14 mouse cellular contexts compared by ENCODE assay signal in genomic region chr12:26646141-26646540, GRCm38 (mm10).
A peak's percentile ranks its signal among the peaks of the same experiment; 100 is the strongest.
DNase-seq lines count a peak whose midpoint lies in the region; ATAC-seq lines count a peak whose summit lies in the region.
"Had no signal": no experiment of that assay in that cellular context is flagged by ENCODE, and none has a peak within 500 bp of the region (broad histone marks: within the 10 kb centered on the region; RNA-seq: fewer than 3 reads in every experiment).

No protein-coding gene starts in this region.

- H3K9me3 ChIP-seq in hindbrain, embryonic 14.5 days (ENCODE audit: control insufficient read depth, low read length): no peaks in the 10 kb centered on the region
- H3K9me3 ChIP-seq: liver, embryonic 12.5 days; midbrain, embryonic 12.5 days had no signal

- no peaks in the 10 kb centered on the region for H3K36me3 ChIP-seq in hindbrain, embryonic 14.5 days (replicated peaks; ENCODE audit: control insufficient read depth, insufficient read depth)
- H3K36me3 ChIP-seq: liver, embryonic 12.5 days; midbrain, embryonic 12.5 days had no signal

- H3K4me3 ChIP-seq in hindbrain, embryonic 14.5 days (replicated peaks; ENCODE audit: low read length): no peak overlapping the region
- H3K4me3 ChIP-seq: erythroblast, embryonic 14.5 days; liver, embryonic 12.5 days; midbrain, embryonic 12.5 days had no signal

- no peaks in the 10 kb centered on the region for H3K27me3 ChIP-seq in hindbrain, embryonic 14.5 days (ENCODE audit: control insufficient read depth, insufficient read depth, low read length)
- H3K27me3 ChIP-seq: liver, embryonic 12.5 days; midbrain, embryonic 12.5 days had no signal

- no peak overlapping the region for H3K27ac ChIP-seq in hindbrain, embryonic 14.5 days
- H3K27ac ChIP-seq: liver, embryonic 12.5 days; midbrain, embryonic 12.5 days had no signal

- H3K4me1 ChIP-seq in hindbrain, embryonic 14.5 days (replicated peaks; ENCODE audit: control insufficient read depth, insufficient read depth, low read length): 0 out of 2 replicates have a peak, but pooled peaks cover 4% of the 10 kb centered on the region
- H3K4me1 ChIP-seq: liver, embryonic 12.5 days; midbrain, embryonic 12.5 days had no signal

- peak; percentile 1 for DNase-seq in gastrocnemius, adult 18-20 months (ENCODE audit: low spot score)
- no peak for DNase-seq in gastrocnemius, postnatal 36 days
- peak; percentile 42 for DNase-seq in kidney, postnatal 14 days
- no peak for DNase-seq in kidney, adult 18-20 months
- DNase-seq in R1 (ENCODE audit: low read depth, low spot score): peak; percentile 89
- DNase-seq in hindbrain, embryonic 14.5 days (ENCODE audit: low spot score): peak; percentile 46
- no peak for DNase-seq in thymus, adult 18-20 months
- no peak for DNase-seq in cerebellum, postnatal 14 days
- DNase-seq: cerebellum, adult 18-20 months; lung, postnatal 10 days; retina, postnatal 1 day had no signal

- intact Hi-C loops in gastrocnemius, postnatal 36 days (cut with DNase I): no loop called here

- H3K9ac ChIP-seq in hindbrain, embryonic 14.5 days: no peak overlapping the region
- H3K9ac ChIP-seq: liver, embryonic 12.5 days; midbrain, embryonic 12.5 days had no signal

- ATAC-seq in hindbrain, embryonic 14.5 days (ENCODE audit: low FRiP score): peak; percentile 55; the same call in 1 of the 2 replicates
- ATAC-seq: liver, embryonic 12.5 days had no signal

- no peak overlapping the region for H3K4me2 ChIP-seq in hindbrain, embryonic 14.5 days (replicated peaks)
- H3K4me2 ChIP-seq: liver, embryonic 12.5 days; midbrain, embryonic 12.5 days had no signal

Comparison
In these comparisons a context has a peak if more than half of its experiments do, and no peak if none do; other contexts are left out.
1. DNase-seq: peak in gastrocnemius, adult 18-20 months (single experiment), kidney, postnatal 14 days (single experiment), R1 (single experiment) and hindbrain, embryonic 14.5 days (single experiment); none in gastrocnemius, postnatal 36 days (0 of 2), kidney, adult 18-20 months (single experiment), thymus, adult 18-20 months (0 of 2) and cerebellum, postnatal 14 days (0 of 2).